Mouse (Mus musculus) ES-E14 (cell line): ENCODE data around the gene Olig1.

Experiments used
- CHD2 ChIP-seq: IDR thresholded peaks from 2 replicates; pipeline ENCODE4 v1.6.1; 2014; ENCODE audit warnings: mild to moderate bottlenecking, low read depth, low read length, inconsistent platforms
- HCFC1 ChIP-seq: IDR thresholded peaks from 2 replicates; pipeline ENCODE4 v1.6.1; 2012; ENCODE audit warnings: low read length, inconsistent platforms, borderline replicate concordance; ENCODE audit not compliant: insufficient read depth
- MAFK ChIP-seq: IDR thresholded peaks from 2 replicates; pipeline ENCODE4 v1.6.1; 2014; ENCODE audit warnings: mild to moderate bottlenecking, low read depth, low read length, inconsistent platforms; ENCODE audit not compliant: insufficient read depth
- ZC3H11A ChIP-seq: IDR thresholded peaks from 2 replicates; pipeline ENCODE4 v1.6.1; 2012; ENCODE audit warnings: low read depth, mild to moderate bottlenecking, inconsistent platforms, low read length, borderline replicate concordance

DNA sequence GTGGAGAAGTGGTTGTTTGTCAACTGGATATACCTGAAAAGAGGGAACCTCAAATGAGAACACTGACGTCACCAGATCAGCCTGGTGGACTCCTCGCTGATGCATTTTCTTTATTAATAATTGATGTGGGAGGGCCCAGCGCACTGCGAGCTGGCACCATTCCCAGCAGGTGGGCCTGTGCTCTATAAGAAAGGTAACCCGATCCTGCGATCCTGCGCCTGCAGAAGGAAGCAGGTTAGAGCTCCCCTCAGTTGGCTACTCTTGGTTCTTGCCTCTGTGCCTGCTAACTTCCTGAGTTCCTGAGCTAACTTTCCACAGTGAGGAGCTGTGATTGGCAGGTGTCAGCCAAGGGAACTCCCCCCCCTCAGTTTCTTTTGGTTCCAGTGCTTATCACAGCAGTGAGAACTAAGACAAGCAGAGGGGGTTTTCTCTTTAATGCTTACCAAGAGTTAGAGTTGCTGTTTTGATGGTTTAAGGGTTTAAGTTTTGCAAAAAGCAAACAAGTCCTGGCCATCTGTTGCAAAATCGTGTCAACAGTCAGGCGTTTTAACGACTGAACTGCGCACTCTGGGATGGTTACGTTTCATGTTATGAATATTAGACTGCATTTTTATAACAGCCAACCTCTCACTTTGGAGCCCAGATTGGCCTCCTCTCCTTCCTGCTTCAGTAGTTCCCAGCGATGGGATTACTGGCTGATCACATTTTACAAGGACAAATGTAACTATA is 684 bp upstream of the Olig1 start:
- TF ChIP-seq ZC3H11A (no peak), CHD2 (no peak), HCFC1 (no peak), MAFK (no peak)
